ENCODE assay signal across 9 mouse cellular contexts in the genomic region with DNA sequence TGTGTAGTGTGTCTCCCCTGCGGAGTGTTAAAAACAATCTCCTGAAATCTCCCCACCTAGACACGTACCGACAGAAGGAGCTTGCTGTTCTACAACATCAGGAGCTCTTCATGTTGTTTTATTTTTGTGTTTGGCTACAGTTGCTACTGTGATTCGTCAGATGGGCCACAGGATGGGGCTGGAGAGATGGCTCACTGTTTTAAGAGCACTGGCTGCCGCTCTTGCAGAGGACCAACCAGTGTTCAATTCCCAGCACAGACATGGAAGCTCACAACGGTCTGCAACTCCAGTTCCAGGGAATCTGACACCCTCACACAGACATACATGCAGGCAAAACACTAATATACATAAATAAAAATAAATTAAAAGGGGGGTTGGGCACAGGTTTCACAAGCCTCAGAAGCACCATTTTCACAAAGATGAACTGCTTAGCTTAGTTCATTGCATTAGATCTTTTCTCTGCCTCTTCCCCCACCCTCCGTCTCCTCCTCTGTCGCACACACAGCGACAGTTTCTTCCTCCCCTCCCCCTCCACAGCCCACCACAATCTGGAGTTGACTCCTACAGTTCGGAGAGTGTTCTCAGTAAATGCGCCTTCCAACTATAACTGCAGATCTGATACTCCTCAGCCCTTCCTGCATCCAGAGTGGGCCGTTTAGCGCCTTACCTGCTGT. TPM values are rescaled to one million over a fixed set of nuclear protein-coding genes. Genes with fewer than 3 reads are reported as not detected.
DNase-seq lines count a peak whose midpoint lies in the region; ATAC-seq and TF ChIP-seq lines count a peak whose summit lies in the region.
"Had no signal": no experiment of that assay in that cellular context is flagged by ENCODE, and none has a peak within 500 bp of the region (broad histone marks: within the 10 kb centered on the region; RNA-seq: fewer than 3 reads in every experiment).

No protein-coding gene starts in this region.

- H3K4me1 ChIP-seq in kidney, embryonic 15.5 days = peaks cover 63% of the 10 kb centered on the region
- peaks cover 6% of the 10 kb centered on the region for H3K4me1 ChIP-seq in cortical plate, adult 2 months (ENCODE audit: control insufficient read depth, insufficient read depth, low read length)
- peaks cover 45% of the 10 kb centered on the region for H3K4me1 ChIP-seq in neural tube, embryonic 15.5 days

- TF ChIP-seq CTCF in cortical plate, adult 2 months (IDR thresholded peaks at IDR 0.05; ENCODE audit: extremely low read depth, insufficient read depth, low read length) = no peak

- TF ChIP-seq POLR2A in cortical plate, adult 2 months (IDR thresholded peaks at IDR 0.05; ENCODE audit: extremely low read depth, insufficient read depth, low read length) = no peak

- H3K4me3 ChIP-seq in kidney, embryonic 15.5 days (replicated peaks) = peak overlapping the region; percentile 10; the same call in 1 of the 2 replicates
- H3K4me3 ChIP-seq in cortical plate, adult 2 months (ENCODE audit: insufficient read depth, low read length) = peak overlapping the region; percentile 19
- H3K4me3 ChIP-seq in neural tube, embryonic 15.5 days (replicated peaks) = 0 out of 2 replicates have a peak overlapping the region, but pooled peaks have one; percentile 12

- H3K9me3 ChIP-seq in kidney, embryonic 15.5 days (replicated peaks) = no peaks in the 10 kb centered on the region
- H3K9me3 ChIP-seq in neural tube, embryonic 15.5 days (replicated peaks) = no peaks in the 10 kb centered on the region

- no peak for DNase-seq in kidney, postnatal 14 days
- no peak for DNase-seq in testis, postnatal 14 days (ENCODE audit: low spot score)
- DNase-seq in adrenal gland, adult 2 months = no peak
- DNase-seq in cerebellum, postnatal 36 days = no peak

- H3K36me3 ChIP-seq in kidney, embryonic 15.5 days = no peaks in the 10 kb centered on the region
- no peaks in the 10 kb centered on the region for H3K36me3 ChIP-seq in neural tube, embryonic 15.5 days

- WGBS in kidney, embryonic 15.5 days = 27% methylated on average over 13 of the region's 13 CpGs
- WGBS in neural tube, embryonic 15.5 days = 21% methylated on average over 13 of the region's 13 CpGs

- no peak overlapping the region for H3K9ac ChIP-seq in kidney, embryonic 15.5 days
- H3K9ac ChIP-seq in neural tube, embryonic 15.5 days (replicated peaks) = no peak overlapping the region

- peak overlapping the region; percentile 46 for H3K4me2 ChIP-seq in kidney, embryonic 15.5 days
- H3K4me2 ChIP-seq in neural tube, embryonic 15.5 days = peak overlapping the region; percentile 33

- ATAC-seq in kidney, embryonic 15.5 days (replicated peaks; ENCODE audit: low FRiP score) = no peak
- ATAC-seq in inflammation-experienced regulatory T-cells, adult 6 months = peak; percentile 53
- 0 out of 2 replicates have a peak, but pooled peaks have one; percentile 21 for ATAC-seq in neural tube, embryonic 15.5 days (ENCODE audit: low FRiP score)

- peak overlapping the region; percentile 33; the same call in 1 of the 2 replicates for H3K27ac ChIP-seq in kidney, embryonic 15.5 days
- H3K27ac ChIP-seq in cortical plate, adult 2 months (ENCODE audit: insufficient read depth, low read length) = peak overlapping the region; percentile 78; the same call in 1 of the 2 replicates
- H3K27ac ChIP-seq in neural tube, embryonic 15.5 days (replicated peaks) = no peak overlapping the region; the same call in 1 of the 2 replicates

- no peaks in the 10 kb centered on the region for H3K27me3 ChIP-seq in kidney, embryonic 15.5 days
- no peaks in the 10 kb centered on the region for H3K27me3 ChIP-seq in neural tube, embryonic 15.5 days (replicated peaks)

RNA-seq across cellular contexts. Expression of a gene that starts 6.0 kb away (rescaled TPM):
- polyA plus RNA-seq in kidney, embryonic 15.5 days (2015; fragmentation: Nextera tagmentation; extraction: Ambion mirVana) = 135 and 140 TPM in 2 replicates
- 181 and 184 TPM in 2 replicates for polyA plus RNA-seq in cortical plate, adult 2 months (2012; rRNA removed)
- polyA plus RNA-seq in inflammation-experienced regulatory T-cells, adult 6 months (2017; shearing (Covaris generic)) = 100 to 1,000 TPM; 115 to 154 (median 144) TPM
- polyA plus RNA-seq in neural tube, embryonic 15.5 days (2015; fragmentation: Nextera tagmentation; extraction: Ambion mirVana) = 115 and 122 TPM in 2 replicates
- 100 to 1,000 TPM; 173 to 286 TPM for total RNA-seq in adrenal gland, adult 2 months (2021)
- 103 and 104 TPM in 2 replicates for polyA plus RNA-seq in adrenal gland, adult 2 months (2012; rRNA removed)

RNA-seq across cellular contexts. Expression of a gene that starts 9.1 kb away (rescaled TPM):
- 14.8 and 15.9 TPM in 2 replicates for polyA plus RNA-seq in kidney, embryonic 15.5 days (2015; fragmentation: Nextera tagmentation; extraction: Ambion mirVana)
- polyA plus RNA-seq in cortical plate, adult 2 months (2012; rRNA removed) = 27.3 and 29.4 TPM in 2 replicates
- 100 to 1,000 TPM in 2 of 3 experiments, 10 to 100 TPM in 1; 75.8 to 241 (median 198) TPM for polyA plus RNA-seq in inflammation-experienced regulatory T-cells, adult 6 months (2017; shearing (Covaris generic))
- polyA plus RNA-seq in neural tube, embryonic 15.5 days (2015; fragmentation: Nextera tagmentation; extraction: Ambion mirVana) = 19.8 and 31.3 TPM in 2 replicates
- total RNA-seq in adrenal gland, adult 2 months (2021) = 10 to 100 TPM; 14.4 to 18.9 TPM
- 24.2 and 27.4 TPM in 2 replicates for polyA plus RNA-seq in adrenal gland, adult 2 months (2012; rRNA removed)

RNA-seq across cellular contexts. Expression of a gene that starts 14.7 kb away (rescaled TPM):
- polyA plus RNA-seq in kidney, embryonic 15.5 days (2015; fragmentation: Nextera tagmentation; extraction: Ambion mirVana) = 22.6 and 25.3 TPM in 2 replicates
- 0.79 and 0.84 TPM in 2 replicates for polyA plus RNA-seq in cortical plate, adult 2 months (2012; rRNA removed)
- polyA plus RNA-seq in inflammation-experienced regulatory T-cells, adult 6 months (2017; shearing (Covaris generic)) = 10 to 100 TPM in 2 of 3 experiments, 1 to 10 TPM in 1; 9.2 to 14.4 (median 11.3) TPM
- 0.17 and 5.5 TPM in 2 replicates for polyA plus RNA-seq in neural tube, embryonic 15.5 days (2015; fragmentation: Nextera tagmentation; extraction: Ambion mirVana)
- 1 to 10 TPM; 2.0 to 3.4 TPM for total RNA-seq in adrenal gland, adult 2 months (2021)
- polyA plus RNA-seq in adrenal gland, adult 2 months (2012; rRNA removed) = 1.3 and 2.3 TPM in 2 replicates

RNA-seq across cellular contexts. Expression of a gene that starts 24.5 kb away (rescaled TPM):
- 4.9 and 6.0 TPM in 2 replicates for polyA plus RNA-seq in kidney, embryonic 15.5 days (2015; fragmentation: Nextera tagmentation; extraction: Ambion mirVana)
- 3.6 and 4.5 TPM in 2 replicates for polyA plus RNA-seq in cortical plate, adult 2 months (2012; rRNA removed)
- polyA plus RNA-seq in inflammation-experienced regulatory T-cells, adult 6 months (2017; shearing (Covaris generic)) = 1 to 10 TPM; 2.3 to 5.0 (median 4.5) TPM
- 0.29 and 4.2 TPM in 2 replicates for polyA plus RNA-seq in neural tube, embryonic 15.5 days (2015; fragmentation: Nextera tagmentation; extraction: Ambion mirVana)
- 10 to 100 TPM in 1 of 2 experiments, 1 to 10 TPM in 1; 6.4 to 12.3 TPM for total RNA-seq in adrenal gland, adult 2 months (2021)
- polyA plus RNA-seq in adrenal gland, adult 2 months (2012; rRNA removed) = 32.6 and 33.3 TPM in 2 replicates

RNA-seq across cellular contexts. Expression of a gene that starts 36.3 kb away (rescaled TPM):
- 0.39 and 0.64 TPM in 2 replicates for polyA plus RNA-seq in kidney, embryonic 15.5 days (2015; fragmentation: Nextera tagmentation; extraction: Ambion mirVana)
- 1.4 and 1.7 TPM in 2 replicates for polyA plus RNA-seq in cortical plate, adult 2 months (2012; rRNA removed)
- polyA plus RNA-seq in inflammation-experienced regulatory T-cells, adult 6 months (2017; shearing (Covaris generic)) = 10 to 100 TPM; 14.3 to 81.2 (median 53.9) TPM
- polyA plus RNA-seq in neural tube, embryonic 15.5 days (2015; fragmentation: Nextera tagmentation; extraction: Ambion mirVana) = 0.19 and 2.5 TPM in 2 replicates
- total RNA-seq in adrenal gland, adult 2 months (2021) = under 1 TPM in 1 of 2 experiments, not detected in 1; 0.62 TPM
- polyA plus RNA-seq in adrenal gland, adult 2 months (2012; rRNA removed) = 1.9 TPM in 2 replicates
- total RNA-seq: layer of hippocampus, adult 18-20 months had no signal
